Mouse (Mus musculus): ENCODE results near the gene Ccer1.

- TF ChIP-seq POLR2A (IDR thresholded peaks at IDR 0.05; ENCODE audit: borderline replicate concordance, low read depth, low read length) (no peak), CTCF (IDR thresholded peaks at IDR 0.05; ENCODE audit: low read depth, low read length) (no peak)
Measured at GRCm38 (mm10) chr10:97687198-97687597, 5.7 kb upstream of the Ccer1 start.
